Mouse (Mus musculus) neural tube, embryonic 13.5 days (tissue): ENCODE measurements around the gene Tiparp. TPM values are rescaled to one million over a fixed set of nuclear protein-coding genes. Genes with fewer than 3 reads are reported as not detected.
A peak's percentile ranks its signal among the peaks of the same experiment; 100 is the strongest.

Experiments used
- ATAC-seq: fragments of 200-750 bp; cut with Nextera tagmentation; 2 replicates; pipeline ENCODE4 v1.8.0; 2017; ENCODE audit warnings: low read depth, mild to moderate bottlenecking, moderate TSS enrichment, moderate library complexity
- H3K27ac ChIP-seq: fragments of 300-500 bp; sonication (generic); replicated peaks from 2 replicates; pipeline ENCODE4 v1.5.1; 2015; ENCODE audit warnings: moderate library complexity, mild to moderate bottlenecking, inconsistent platforms
- H3K27me3 ChIP-seq: fragments of 300-500 bp; sonication (generic); 2 replicates; pipeline ENCODE4 v1.6.1; 2015; ENCODE audit warnings: mild to moderate bottlenecking, inconsistent platforms
- H3K36me3 ChIP-seq: fragments of 300-500 bp; sonication (generic); 2 replicates; pipeline ENCODE4 v1.6.1; 2015; ENCODE audit warnings: mild to moderate bottlenecking, inconsistent platforms
- H3K4me1 ChIP-seq: fragments of 300-500 bp; sonication (generic); replicated peaks from 2 replicates; pipeline ENCODE4 v1.6.1; 2015; ENCODE audit warnings: inconsistent platforms
- H3K4me2 ChIP-seq: fragments of 300-500 bp; sonication (generic); 2 replicates; pipeline ENCODE4 v1.6.1; 2015; ENCODE audit warnings: inconsistent platforms, mild to moderate bottlenecking, moderate library complexity
- H3K4me3 ChIP-seq: fragments of 300-500 bp; sonication (generic); 2 replicates; pipeline ENCODE4 v1.5.1; 2015; ENCODE audit warnings: mild to moderate bottlenecking, inconsistent platforms
- H3K9ac ChIP-seq: fragments of 300-500 bp; sonication (generic); 2 replicates; pipeline ENCODE4 v1.6.1; 2015; ENCODE audit warnings: moderate library complexity, mild to moderate bottlenecking, inconsistent platforms
- H3K9me3 ChIP-seq: fragments of 300-500 bp; sonication (generic); 2 replicates; pipeline ENCODE4 v1.6.1; 2016; ENCODE audit warnings: inconsistent platforms
- WGBS: fragments of 180-500 bp; shearing (Covaris S2); methylation state at CpG from one replicate; pipeline ENCODE4 v1.1.7; 2015; 5-methylcytosine and 5-hydroxymethylcytosine counted together
- polyA plus RNA-seq: library from polyadenylated mRNA; unstranded; fragments of >200 nt; fragmentation: Nextera tagmentation; extraction: Ambion mirVana; gene quantifications from 2 replicates; pipeline ENCODE4 v1.2.1, GENCODE M21; 2015

The Tiparp gene
- polyA plus RNA-seq, result 34.1 and 36.8 TPM in 2 replicates

GRCm38 (mm10) chr3:65527691-65528601 is at the start of gene Tiparp:
TSS of gene Tiparp (plus strand) at chr3:65528410.
- peak within 1 kb of the TSS; percentile 79 for H3K4me2 ChIP-seq
- ATAC-seq, result peak; percentile 95
- no peaks in the 10 kb centered on the region for H3K27me3 ChIP-seq
- no peaks in the 10 kb centered on the region for H3K9me3 ChIP-seq
- peaks cover 19% of the 10 kb centered on the region for H3K4me1 ChIP-seq
- WGBS, result under 1% methylated on average over 107 of the region's 109 CpGs
- H3K36me3 ChIP-seq, result peaks cover 10% of the 10 kb centered on the region; the same call in 1 of the 2 replicates
- peak within 1 kb of the TSS; percentile 100 for H3K27ac ChIP-seq
- H3K4me3 ChIP-seq, result peak within 1 kb of the TSS; percentile 96
- H3K9ac ChIP-seq, result peak within 1 kb of the TSS; percentile 92

- no peak for ATAC-seq
- H3K27ac ChIP-seq, result no peak overlapping the region
- no peak overlapping the region for H3K9ac ChIP-seq
- no peaks in the 10 kb centered on the region for H3K9me3 ChIP-seq
- no peaks in the 10 kb centered on the region for H3K36me3 ChIP-seq
- no peak overlapping the region for H3K4me3 ChIP-seq
- H3K4me2 ChIP-seq, result no peak overlapping the region
- no peaks in the 10 kb centered on the region for H3K27me3 ChIP-seq
- 84% methylated on average over 6 of the region's 6 CpGs for WGBS
- H3K4me1 ChIP-seq, result 0 out of 2 replicates have a peak, but pooled peaks cover 3% of the 10 kb centered on the region
Measured at GRCm38 (mm10) chr3:65480676-65481075, 47.5 kb upstream of the Tiparp start.

GRCm38 (mm10) chr3:65482266-65482665 is 45.9 kb upstream of the Tiparp start:
- H3K27ac ChIP-seq, result no peak overlapping the region
- 33% methylated on average over 1 of the region's 1 CpGs for WGBS
- no peaks in the 10 kb centered on the region for H3K9me3 ChIP-seq
- no peak for ATAC-seq
- H3K27me3 ChIP-seq, result no peaks in the 10 kb centered on the region
- 0 out of 2 replicates have a peak, but pooled peaks cover 3% of the 10 kb centered on the region for H3K4me1 ChIP-seq
- no peak overlapping the region for H3K4me2 ChIP-seq
- H3K4me3 ChIP-seq, result no peak overlapping the region
- H3K9ac ChIP-seq, result no peak overlapping the region
- no peaks in the 10 kb centered on the region for H3K36me3 ChIP-seq

- no peak for ATAC-seq
- Histone ChIP-seq H3K9ac (no peak overlapping the region), H3K4me3 (no peak overlapping the region)
Measured at GRCm38 (mm10) chr3:65482698-65483407, 45.4 kb upstream of the Tiparp start.

GRCm38 (mm10) chr3:65484161-65484733 is 44.0 kb upstream of the Tiparp start:
- no peak overlapping the region for H3K9ac ChIP-seq
- H3K27ac ChIP-seq, result no peak overlapping the region
- WGBS, result 72% methylated on average over 7 of the region's 7 CpGs
- H3K27me3 ChIP-seq, result no peaks in the 10 kb centered on the region
- H3K9me3 ChIP-seq, result no peaks in the 10 kb centered on the region
- 0 out of 2 replicates have a peak, but pooled peaks cover 3% of the 10 kb centered on the region for H3K4me1 ChIP-seq
- H3K36me3 ChIP-seq, result no peaks in the 10 kb centered on the region
- ATAC-seq, result no peak
- H3K4me2 ChIP-seq, result no peak overlapping the region
- H3K4me3 ChIP-seq, result no peak overlapping the region

More at GRCm38 (mm10) chr3:65482698-65483407, 45.4 kb upstream of the Tiparp start:
- H3K36me3 ChIP-seq, result no peaks in the 10 kb centered on the region
- no peak overlapping the region for H3K4me2 ChIP-seq
- H3K9me3 ChIP-seq, result no peaks in the 10 kb centered on the region
- H3K27ac ChIP-seq, result no peak overlapping the region
- no peaks in the 10 kb centered on the region for H3K27me3 ChIP-seq
- 76% methylated on average over 6 of the region's 6 CpGs for WGBS
- 0 out of 2 replicates have a peak, but pooled peaks cover 3% of the 10 kb centered on the region for H3K4me1 ChIP-seq

- H3K4me1 ChIP-seq, result no peaks in the 10 kb centered on the region
- WGBS, result 80% methylated on average over 2 of the region's 2 CpGs
- no peak overlapping the region for H3K27ac ChIP-seq
- no peaks in the 10 kb centered on the region for H3K9me3 ChIP-seq
- no peaks in the 10 kb centered on the region for H3K27me3 ChIP-seq
- ATAC-seq, result no peak
- no peak overlapping the region for H3K4me2 ChIP-seq
- H3K36me3 ChIP-seq, result no peaks in the 10 kb centered on the region
- no peak overlapping the region for H3K9ac ChIP-seq
- no peak overlapping the region for H3K4me3 ChIP-seq
Measured at GRCm38 (mm10) chr3:65487419-65488088, 40.7 kb upstream of the Tiparp start.

- H3K4me1 ChIP-seq, result no peaks in the 10 kb centered on the region
- H3K27me3 ChIP-seq, result no peaks in the 10 kb centered on the region
- H3K9ac ChIP-seq, result no peak overlapping the region
- no peak overlapping the region for H3K4me3 ChIP-seq
- H3K4me2 ChIP-seq, result no peak overlapping the region
- WGBS, result 82% methylated on average over 1 of the region's 1 CpGs
- no peak for ATAC-seq
- no peaks in the 10 kb centered on the region for H3K9me3 ChIP-seq
- H3K27ac ChIP-seq, result no peak overlapping the region
- no peaks in the 10 kb centered on the region for H3K36me3 ChIP-seq
Measured at GRCm38 (mm10) chr3:65488556-65489244, 39.5 kb upstream of the Tiparp start.

- H3K9me3 ChIP-seq, result no peaks in the 10 kb centered on the region
- 94% methylated on average over 6 of the region's 6 CpGs for WGBS
- no peaks in the 10 kb centered on the region for H3K36me3 ChIP-seq
- H3K27me3 ChIP-seq, result no peaks in the 10 kb centered on the region
- no peak overlapping the region for H3K27ac ChIP-seq
- H3K4me1 ChIP-seq, result peaks cover 7% of the 10 kb centered on the region; the same call in 1 of the 2 replicates
- no peak overlapping the region for H3K9ac ChIP-seq
- no peak overlapping the region for H3K4me3 ChIP-seq
- no peak for ATAC-seq
- H3K4me2 ChIP-seq, result no peak overlapping the region
Measured at GRCm38 (mm10) chr3:65489601-65490000, 38.6 kb upstream of the Tiparp start.

- Histone ChIP-seq H3K4me3 (no peak overlapping the region), H3K27ac (peak overlapping the region; percentile 42; the same call in 1 of the 2 replicates), H3K36me3 (no peaks in the 10 kb centered on the region), H3K4me2 (peak overlapping the region; percentile 25; the same call in 1 of the 2 replicates), H3K27me3 (no peaks in the 10 kb centered on the region), H3K4me1 (peaks cover 10% of the 10 kb centered on the region; the same call in 1 of the 2 replicates), H3K9ac (no peak overlapping the region), H3K9me3 (no peaks in the 10 kb centered on the region)
- ATAC-seq, result no peak
- 60% methylated on average over 9 of the region's 9 CpGs for WGBS
Measured at GRCm38 (mm10) chr3:65494291-65494763, 33.9 kb upstream of the Tiparp start.

GRCm38 (mm10) chr3:65507766-65508165 is 20.4 kb upstream of the Tiparp start:
- H3K4me1 ChIP-seq, result no peaks in the 10 kb centered on the region
- 82% methylated on average over 2 of the region's 2 CpGs for WGBS
- H3K36me3 ChIP-seq, result no peaks in the 10 kb centered on the region
- no peak overlapping the region for H3K27ac ChIP-seq
- no peaks in the 10 kb centered on the region for H3K27me3 ChIP-seq
- no peaks in the 10 kb centered on the region for H3K9me3 ChIP-seq
- no peak for ATAC-seq
- H3K9ac ChIP-seq, result no peak overlapping the region
- no peak overlapping the region for H3K4me3 ChIP-seq
- no peak overlapping the region for H3K4me2 ChIP-seq

- no peaks in the 10 kb centered on the region for H3K4me1 ChIP-seq
- H3K9ac ChIP-seq, result no peak overlapping the region
- H3K9me3 ChIP-seq, result no peaks in the 10 kb centered on the region
- ATAC-seq, result no peak
- 85% methylated on average over 2 of the region's 2 CpGs for WGBS
- H3K27ac ChIP-seq, result no peak overlapping the region
- no peak overlapping the region for H3K4me2 ChIP-seq
- no peak overlapping the region for H3K4me3 ChIP-seq
- no peaks in the 10 kb centered on the region for H3K36me3 ChIP-seq
- H3K27me3 ChIP-seq, result no peaks in the 10 kb centered on the region
Measured at GRCm38 (mm10) chr3:65510588-65510987, 17.6 kb upstream of the Tiparp start.
